Mouse (Mus musculus): ENCODE measurements around the gene Gnaq. TPM values are rescaled to one million over a fixed set of nuclear protein-coding genes. Genes with fewer than 3 reads are reported as not detected.
A peak's percentile ranks its signal among the peaks of the same experiment; 100 is the strongest.
"Not testable (repeated sequence)": the region's sequence is repeated elsewhere in the genome, so short reads cannot be mapped to it uniquely, and the experiment has no call there.

The Gnaq gene
- total and polyA plus RNA-seq, 2 experiments from 2014 or later = 89.3 to 120 TPM

DNA sequence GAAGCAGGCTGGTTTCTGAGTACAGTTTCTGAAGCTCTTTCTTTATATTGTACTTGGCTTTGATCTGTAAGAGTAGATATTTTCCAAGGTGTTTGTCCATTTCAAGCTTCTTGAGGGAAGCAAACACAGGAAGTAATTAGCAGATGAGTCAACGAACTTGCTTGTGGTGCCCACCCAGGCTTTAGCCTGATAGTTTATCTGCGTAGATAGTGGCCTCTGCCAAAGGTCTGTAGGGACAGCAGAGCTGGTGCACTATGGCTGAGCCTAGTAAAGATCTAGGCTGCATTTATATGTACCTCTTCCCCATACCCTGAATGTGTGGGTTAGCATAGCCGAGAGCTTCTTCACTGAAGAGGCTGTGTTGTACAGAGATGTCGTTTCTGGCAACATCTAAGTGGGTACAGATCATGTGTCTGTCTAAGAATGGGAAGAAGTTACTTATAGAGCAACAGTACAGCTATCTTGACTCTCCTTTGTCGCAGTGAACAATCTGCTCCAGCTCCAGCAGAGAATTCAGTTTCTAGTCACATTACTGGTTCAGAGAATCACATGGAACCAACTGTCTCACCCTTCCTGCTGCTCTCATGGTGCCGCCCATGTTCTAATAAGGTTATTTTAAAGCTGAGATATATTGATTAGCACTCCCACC is 127.3 kb downstream of the Gnaq start:
- Histone ChIP-seq H3K9me3 (ENCODE audit: low read length) (no peaks in the 10 kb centered on the region), H3K4me3 (ENCODE audit: low read depth, low read length) (no peak overlapping the region), H3K4me2 (ENCODE audit: low read depth, low read length, poor library complexity, severe bottlenecking) (no peak overlapping the region), H3K4me1 (ENCODE audit: insufficient read depth, low read length) (no peaks in the 10 kb centered on the region), H3K27ac (ENCODE audit: low read depth, low read length) (no peak overlapping the region), H3K27me3 (ENCODE audit: insufficient read depth, low read length) (no peaks in the 10 kb centered on the region), H3K9ac (replicated peaks; ENCODE audit: low read length, poor library complexity, severe bottlenecking) (no peak overlapping the region), H3K36me3 (ENCODE audit: insufficient read depth, low read length) (no peaks in the 10 kb centered on the region)
- no peak for TF ChIP-seq CTCF (IDR thresholded peaks at IDR 0.05)
- no peak for DNase-seq (ENCODE audit: low spot score)
- ATAC-seq (ENCODE audit: low FRiP score) = no peak
- 86% methylated on average over 6 of the region's 6 CpGs for WGBS

DNA sequence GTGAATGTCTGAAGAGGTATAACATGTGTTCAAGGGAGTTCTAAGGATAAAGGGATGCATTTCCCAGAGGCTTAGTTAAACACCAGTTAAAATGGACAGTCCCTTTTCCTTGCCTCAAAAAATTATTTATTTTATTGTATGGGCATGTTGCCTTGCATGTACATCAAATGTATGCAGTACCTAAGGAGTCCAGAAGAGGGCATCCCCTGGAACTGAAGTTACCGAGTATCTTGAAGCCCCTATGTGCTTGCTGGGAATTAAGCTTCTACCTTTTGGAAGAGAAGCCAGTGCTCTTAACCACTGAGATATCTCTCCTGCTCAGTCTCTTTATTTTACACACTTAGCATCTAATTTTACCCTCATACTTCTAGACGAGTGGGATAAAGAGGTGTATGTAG is 127.8 kb downstream of the Gnaq start:
- H3K4me2 ChIP-seq (ENCODE audit: low read depth, low read length, poor library complexity, severe bottlenecking) = no peak overlapping the region
- 68% methylated on average over 2 of the region's 2 CpGs for WGBS
- no peaks in the 10 kb centered on the region for H3K36me3 ChIP-seq (ENCODE audit: insufficient read depth, low read length)
- H3K4me1 ChIP-seq (ENCODE audit: insufficient read depth, low read length) = no peaks in the 10 kb centered on the region
- peak; percentile 61 for TF ChIP-seq CTCF (IDR thresholded peaks at IDR 0.05)
- no peak for ATAC-seq (ENCODE audit: low FRiP score)
- H3K27ac ChIP-seq (ENCODE audit: low read depth, low read length) = no peak overlapping the region
- H3K4me3 ChIP-seq (ENCODE audit: low read depth, low read length) = no peak overlapping the region
- DNase-seq (ENCODE audit: low spot score) = peak; percentile 20
- H3K9me3 ChIP-seq (ENCODE audit: low read length) = no peaks in the 10 kb centered on the region
- H3K9ac ChIP-seq (replicated peaks; ENCODE audit: low read length, poor library complexity, severe bottlenecking) = no peak overlapping the region
- no peaks in the 10 kb centered on the region for H3K27me3 ChIP-seq (ENCODE audit: insufficient read depth, low read length)

DNA sequence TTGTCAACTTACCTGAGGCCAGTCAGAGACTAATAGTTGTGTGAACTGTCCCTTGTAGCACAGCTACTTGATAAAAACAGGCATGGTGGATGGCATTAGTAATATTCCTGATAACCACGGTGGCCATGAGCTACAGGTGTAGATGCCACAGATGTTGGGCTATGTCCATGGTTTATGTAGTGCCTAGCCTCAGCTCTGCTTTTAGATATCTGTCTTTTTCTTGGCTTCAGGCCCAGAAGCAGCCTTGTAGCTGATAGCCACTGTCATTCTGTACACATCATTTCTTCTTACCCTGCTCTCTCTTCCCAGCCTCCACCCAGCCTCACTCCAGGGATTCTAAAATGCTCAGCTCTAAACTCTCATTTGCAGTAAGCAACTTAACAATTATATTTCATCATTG is 128.3 kb downstream of the Gnaq start:
- Histone ChIP-seq H3K9ac (replicated peaks; ENCODE audit: low read length, poor library complexity, severe bottlenecking) (no peak overlapping the region), H3K4me2 (ENCODE audit: low read depth, low read length, poor library complexity, severe bottlenecking) (no peak overlapping the region), H3K4me1 (ENCODE audit: insufficient read depth, low read length) (no peaks in the 10 kb centered on the region), H3K4me3 (ENCODE audit: low read depth, low read length) (no peak overlapping the region), H3K36me3 (ENCODE audit: insufficient read depth, low read length) (no peaks in the 10 kb centered on the region), H3K9me3 (ENCODE audit: low read length) (no peaks in the 10 kb centered on the region), H3K27ac (ENCODE audit: low read depth, low read length) (no peak overlapping the region), H3K27me3 (ENCODE audit: insufficient read depth, low read length) (no peaks in the 10 kb centered on the region)
- WGBS = 83% methylated on average over 1 of the region's 1 CpGs
- ATAC-seq (ENCODE audit: low FRiP score) = no peak
- no peak for DNase-seq (ENCODE audit: low spot score)
- TF ChIP-seq CTCF (IDR thresholded peaks at IDR 0.05) = no peak

DNA sequence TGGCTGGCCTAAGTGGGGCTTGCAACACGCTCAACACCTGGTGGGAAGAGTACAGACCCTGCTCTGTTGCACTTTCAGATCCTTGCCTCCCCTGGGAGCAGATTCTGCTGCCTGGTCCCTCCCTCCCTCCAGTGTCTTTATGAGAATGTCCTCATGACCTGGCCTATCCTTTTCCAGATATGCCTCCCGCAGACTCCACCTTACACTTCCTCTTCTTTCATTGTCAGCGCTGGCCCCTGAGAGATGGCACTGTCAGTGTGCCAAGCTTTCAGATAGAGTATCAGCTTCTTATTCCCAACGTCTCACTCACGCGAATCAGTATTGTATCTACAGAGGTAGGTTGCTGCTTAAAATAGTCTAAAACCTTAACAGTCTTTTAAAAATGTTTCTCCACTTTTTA is 129.0 kb downstream of the Gnaq start:
- Histone ChIP-seq H3K4me1 (ENCODE audit: insufficient read depth, low read length) (no peaks in the 10 kb centered on the region), H3K4me2 (ENCODE audit: low read depth, low read length, poor library complexity, severe bottlenecking) (no peak overlapping the region), H3K4me3 (ENCODE audit: low read depth, low read length) (no peak overlapping the region), H3K9me3 (ENCODE audit: low read length) (no peaks in the 10 kb centered on the region), H3K36me3 (ENCODE audit: insufficient read depth, low read length) (no peaks in the 10 kb centered on the region), H3K9ac (replicated peaks; ENCODE audit: low read length, poor library complexity, severe bottlenecking) (no peak overlapping the region), H3K27ac (ENCODE audit: low read depth, low read length) (no peak overlapping the region), H3K27me3 (ENCODE audit: insufficient read depth, low read length) (no peaks in the 10 kb centered on the region)
- DNase-seq (ENCODE audit: low spot score) = no peak
- no peak for ATAC-seq (ENCODE audit: low FRiP score)
- WGBS = 88% methylated on average over 6 of the region's 6 CpGs
- TF ChIP-seq CTCF (IDR thresholded peaks at IDR 0.05) = no peak

DNA sequence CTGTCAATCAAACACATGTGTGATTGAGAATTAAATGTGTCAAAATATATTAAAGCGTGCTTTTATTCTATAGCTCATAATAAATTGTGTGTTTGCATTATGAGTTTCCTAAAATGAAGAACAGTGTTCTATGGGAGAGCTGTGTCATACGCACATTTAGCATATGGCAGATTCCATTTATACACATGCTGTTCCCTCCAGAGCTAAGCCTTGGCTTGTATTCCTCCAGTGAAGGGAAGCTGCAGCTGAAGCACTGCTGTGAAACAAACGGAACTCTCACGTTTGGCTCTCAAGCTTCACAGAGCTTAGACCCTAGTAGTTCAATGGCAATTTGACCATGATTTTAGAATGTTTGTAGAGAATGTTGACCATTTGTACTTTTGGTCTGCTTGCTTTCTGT is 129.7 kb downstream of the Gnaq start:
- Histone ChIP-seq H3K9me3 (ENCODE audit: low read length) (no peaks in the 10 kb centered on the region), H3K4me1 (ENCODE audit: insufficient read depth, low read length) (no peaks in the 10 kb centered on the region), H3K27me3 (ENCODE audit: insufficient read depth, low read length) (no peaks in the 10 kb centered on the region), H3K27ac (ENCODE audit: low read depth, low read length) (no peak overlapping the region), H3K9ac (replicated peaks; ENCODE audit: low read length, poor library complexity, severe bottlenecking) (no peak overlapping the region), H3K4me3 (ENCODE audit: low read depth, low read length) (no peak overlapping the region), H3K4me2 (ENCODE audit: low read depth, low read length, poor library complexity, severe bottlenecking) (no peak overlapping the region), H3K36me3 (ENCODE audit: insufficient read depth, low read length) (no peaks in the 10 kb centered on the region)
- DNase-seq (ENCODE audit: low spot score) = no peak
- 86% methylated on average over 4 of the region's 4 CpGs for WGBS
- no peak for TF ChIP-seq CTCF (IDR thresholded peaks at IDR 0.05)
- ATAC-seq (ENCODE audit: low FRiP score) = no peak

DNA sequence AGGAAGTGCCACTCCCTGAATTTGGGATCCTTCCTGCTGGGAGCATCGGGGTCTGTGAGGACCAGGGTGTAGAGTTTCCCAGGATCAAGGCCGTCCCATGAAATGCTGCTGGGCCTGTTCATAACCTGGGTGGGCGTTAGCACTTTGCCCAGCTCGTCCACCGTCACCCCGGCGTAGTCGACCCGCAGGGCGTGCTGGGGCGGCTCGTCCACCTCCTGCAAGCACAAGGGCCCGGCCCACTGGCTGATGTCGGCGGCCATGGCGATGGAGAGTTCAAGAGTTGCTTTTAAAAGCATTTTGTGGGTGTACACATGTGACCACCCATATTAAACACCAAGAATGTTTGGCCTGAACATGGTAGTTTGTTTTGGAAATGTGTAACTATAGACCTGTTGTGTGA is 134.7 kb downstream of the Gnaq start:
- WGBS = 97% methylated on average over 6 of the region's 16 CpGs
- not testable (repeated sequence) for H3K4me1 ChIP-seq (ENCODE audit: insufficient read depth, low read length); H3K9ac ChIP-seq (replicated peaks; ENCODE audit: low read length, poor library complexity, severe bottlenecking); H3K27me3 ChIP-seq (ENCODE audit: insufficient read depth, low read length); DNase-seq (ENCODE audit: low spot score); ATAC-seq (ENCODE audit: low FRiP score); H3K4me2 ChIP-seq (ENCODE audit: low read depth, low read length, poor library complexity, severe bottlenecking); H3K4me3 ChIP-seq (ENCODE audit: low read depth, low read length); H3K27ac ChIP-seq (ENCODE audit: low read depth, low read length); H3K36me3 ChIP-seq (ENCODE audit: insufficient read depth, low read length); H3K9me3 ChIP-seq (ENCODE audit: low read length)

All from midbrain, postnatal 0 days (tissue).